ENCODE assay signal across 9 mouse cellular contexts in genomic region chr17:71194906-71195632, GRCm38 (mm10). TPM values are rescaled to one million over a fixed set of nuclear protein-coding genes. Genes with fewer than 3 reads are reported as not detected.
DNase-seq lines count a peak whose midpoint lies in the region; ATAC-seq and TF ChIP-seq lines count a peak whose summit lies in the region.
"Had no signal": no experiment of that assay in that cellular context is flagged by ENCODE, and none has a peak within 500 bp of the region (broad histone marks: within the 10 kb centered on the region; RNA-seq: fewer than 3 reads in every experiment).

No protein-coding gene starts in this region.

- H3K4me2 ChIP-seq in heart, embryonic 16.5 days (ENCODE audit: low read depth, low read length): peak overlapping the region; percentile 62
- peak overlapping the region; percentile 51 for H3K4me2 ChIP-seq in lung, postnatal 0 days (replicated peaks; ENCODE audit: low read depth, low read length)

- no peak overlapping the region for H3K27ac ChIP-seq in heart, embryonic 16.5 days (ENCODE audit: low read length)
- H3K27ac ChIP-seq in lung, postnatal 0 days (ENCODE audit: low read length): peak overlapping the region; percentile 16
- H3K27ac ChIP-seq in small intestine, adult 2 months (ENCODE audit: insufficient read depth, low read depth, low read length): 0 out of 2 replicates have a peak overlapping the region, but pooled peaks have one; percentile 21

- H3K9me3 ChIP-seq in heart, embryonic 16.5 days (replicated peaks; ENCODE audit: control insufficient read depth, low read length): no peaks in the 10 kb centered on the region
- H3K9me3 ChIP-seq in lung, postnatal 0 days (ENCODE audit: low read length): no peaks in the 10 kb centered on the region

- no peak for TF ChIP-seq POLR2A in small intestine, adult 2 months (IDR thresholded peaks at IDR 0.05; ENCODE audit: low read depth, low read length)

- no peak for DNase-seq in heart, postnatal 36 days
- DNase-seq in lung, postnatal 0 days (ENCODE audit: low spot score): no peak
- DNase-seq in lung, postnatal 14 days: no peak
- DNase-seq in spleen, postnatal 10 days (ENCODE audit: low spot score in 2 of 2): no peak
- no peak for DNase-seq in right cerebral cortex, postnatal 36 days (ENCODE audit: low spot score in 2 of 2)

- peak overlapping the region; percentile 37 for H3K4me3 ChIP-seq in heart, embryonic 16.5 days (ENCODE audit: low read length)
- peak overlapping the region; percentile 26; the same call in 1 of the 2 replicates for H3K4me3 ChIP-seq in lung, postnatal 0 days (ENCODE audit: low read depth, low read length)
- no peak overlapping the region for H3K4me3 ChIP-seq in small intestine, adult 2 months (ENCODE audit: low read depth, low read length)

- H3K36me3 ChIP-seq in heart, embryonic 16.5 days (ENCODE audit: control insufficient read depth, insufficient read depth): no peaks in the 10 kb centered on the region
- H3K36me3 ChIP-seq in lung, postnatal 0 days (ENCODE audit: insufficient read depth, low read length): no peaks in the 10 kb centered on the region
- no peaks in the 10 kb centered on the region for H3K36me3 ChIP-seq in small intestine, adult 2 months (ENCODE audit: control insufficient read depth, insufficient read depth, low read length)

- WGBS in heart, embryonic 16.5 days: 58% methylated on average over 3 of the region's 3 CpGs
- WGBS in lung, postnatal 0 days: 41% methylated on average over 3 of the region's 3 CpGs
- 44% methylated on average over 3 of the region's 3 CpGs for WGBS in small intestine, adult 2 months

- no peak for ATAC-seq in heart, embryonic 16.5 days (replicated peaks; ENCODE audit: extremely low read depth, insufficient read depth, low FRiP score)
- ATAC-seq in lung, postnatal 0 days: peak; percentile 6; the same call in 1 of the 2 replicates
- ATAC-seq in erythroblast, adult 5-6 weeks (replicated peaks; ENCODE audit: low FRiP score, poor library complexity, severe bottlenecking): peak; percentile 19; the same call in 1 of the 2 replicates
- ATAC-seq: Patski had no signal

- intact Hi-C loops in heart, postnatal 36 days (cut with DNase I): loop anchor here (1.0 to 5.0 kb wide), 4 partner anchors 108 to 208 kb away; partner anchors contain the start of genes Myl12a and Myom1

- no peak for TF ChIP-seq CTCF in lung, postnatal 0 days (IDR thresholded peaks at IDR 0.05)
- TF ChIP-seq CTCF in small intestine, adult 2 months (IDR thresholded peaks at IDR 0.05; ENCODE audit: extremely low read depth, insufficient read length, insufficient replicate concordance, low read depth, low read length): no peak

- H3K9ac ChIP-seq in heart, embryonic 16.5 days (ENCODE audit: low read length): peak overlapping the region; percentile 28; the same call in 1 of the 2 replicates
- H3K9ac ChIP-seq in lung, postnatal 0 days (replicated peaks; ENCODE audit: low read depth): 0 out of 2 replicates have a peak overlapping the region, but pooled peaks have one; percentile 2

- no peaks in the 10 kb centered on the region for H3K27me3 ChIP-seq in heart, embryonic 16.5 days (ENCODE audit: control insufficient read depth, insufficient read depth, low read length)
- H3K27me3 ChIP-seq in lung, postnatal 0 days (replicated peaks; ENCODE audit: insufficient read depth, low read length): no peaks in the 10 kb centered on the region
- no peaks in the 10 kb centered on the region for H3K27me3 ChIP-seq in small intestine, adult 2 months (ENCODE audit: control insufficient read depth, insufficient read depth, low read length)
- H3K27me3 ChIP-seq: Patski had no signal

- H3K4me1 ChIP-seq in heart, embryonic 16.5 days (ENCODE audit: control insufficient read depth, insufficient read depth, low read length): peaks cover 17% of the 10 kb centered on the region
- H3K4me1 ChIP-seq in lung, postnatal 0 days (ENCODE audit: insufficient read depth, low read depth, low read length): peaks cover 14% of the 10 kb centered on the region; the same call in 1 of the 2 replicates
- H3K4me1 ChIP-seq in small intestine, adult 2 months (ENCODE audit: control insufficient read depth, insufficient read depth, insufficient read length, low read length): peaks cover 22% of the 10 kb centered on the region; the same call in 1 of the 2 replicates

- no peak; the same call in 1 of the 2 replicates for TF ChIP-seq EP300 in lung, postnatal 0 days (IDR thresholded peaks at IDR 0.05)

RNA-seq across cellular contexts. Expression of gene Lpin2, which starts 12.7 kb away (rescaled TPM):
- 14.2 and 15.1 TPM in 2 replicates for polyA plus RNA-seq in heart, embryonic 16.5 days (2015; fragmentation: Nextera tagmentation; extraction: Ambion mirVana)
- total RNA-seq in heart, postnatal 36 days (2021): 1 to 10 TPM; 7.0 to 7.4 TPM
- 54.1 and 65.8 TPM in 2 replicates for polyA plus RNA-seq in lung, postnatal 0 days (2015; fragmentation: Nextera tagmentation; extraction: Ambion mirVana)
- total RNA-seq in erythroblast, adult 5-6 weeks (2015; ENCODE audit: low replicate concordance): 751 and 838 TPM in 2 replicates
- 1,646 and 2,072 TPM in 2 replicates for total RNA-seq in erythroblast, adult 5-6 weeks (2017; ENCODE audit: low replicate concordance)
- polyA plus RNA-seq in small intestine, adult 2 months (2012; rRNA removed): 7.7 and 39.8 TPM in 2 replicates
